Mouse (Mus musculus): ENCODE results near the gene Amn. TPM values are rescaled to one million over a fixed set of nuclear protein-coding genes. Genes with fewer than 3 reads are reported as not detected.

The Amn gene
- polyA plus RNA-seq, 1 experiment: 2.9 TPM

DNA sequence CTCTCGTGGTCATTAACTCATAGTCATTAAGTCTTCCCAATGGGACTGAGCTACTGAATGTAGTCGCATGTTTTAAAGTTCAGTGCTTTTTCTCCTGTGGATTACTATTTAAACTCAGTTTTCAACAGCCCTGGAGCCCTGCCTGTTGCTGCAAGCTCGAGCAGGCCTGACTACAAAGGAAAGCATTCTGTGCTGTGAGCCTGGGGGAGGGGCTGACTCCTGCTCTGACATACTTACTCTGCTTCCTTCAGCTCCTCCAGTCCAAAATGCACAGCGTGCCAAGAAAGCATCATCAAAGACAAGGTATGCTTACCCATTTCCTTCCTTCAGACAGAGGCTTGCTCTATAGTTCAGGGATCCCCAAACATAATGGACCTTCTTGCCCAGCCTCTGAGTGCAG, 32.1 kb upstream of the Amn start:
- H3K27me3 ChIP-seq (replicated peaks): no peaks in the 10 kb centered on the region
- H3K9me3 ChIP-seq: no peaks in the 10 kb centered on the region
- no peak overlapping the region for H3K4me3 ChIP-seq (replicated peaks)
- H3K36me3 ChIP-seq (replicated peaks; ENCODE audit: low read length): peaks cover 95% of the 10 kb centered on the region
- TF ChIP-seq FLI1 (IDR thresholded peaks at IDR 0.05; ENCODE audit: low read length) (no peak), GATA1 (IDR thresholded peaks at IDR 0.05; ENCODE audit: borderline replicate concordance, low read length) (no peak)
- peaks cover 9% of the 10 kb centered on the region for H3K4me1 ChIP-seq

DNA sequence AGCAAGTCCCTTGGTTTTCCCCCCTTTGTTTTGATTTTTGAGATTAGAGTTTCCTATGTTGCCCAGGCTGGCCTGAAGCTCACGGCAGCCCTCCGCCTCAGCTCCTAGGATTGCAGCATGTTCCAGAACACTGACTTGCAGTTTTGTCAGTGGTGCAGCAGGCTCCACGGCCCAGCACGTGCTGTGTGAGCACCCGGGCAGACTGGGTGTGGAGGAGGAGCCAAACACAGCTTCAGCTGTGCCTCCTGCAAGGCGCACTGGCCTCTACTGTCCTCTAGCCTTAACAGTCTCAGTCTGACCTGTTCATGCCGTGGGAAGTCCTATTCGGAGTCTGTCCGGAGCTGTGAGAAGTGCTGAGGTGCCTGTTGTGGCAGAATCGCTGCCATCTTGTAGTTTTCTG, 31.0 kb upstream of the Amn start:
- Histone ChIP-seq H3K36me3 (replicated peaks; ENCODE audit: low read length) (peaks cover 95% of the 10 kb centered on the region), H3K27me3 (replicated peaks) (no peaks in the 10 kb centered on the region), H3K4me3 (replicated peaks) (no peak overlapping the region), H3K4me1 (peaks cover 20% of the 10 kb centered on the region), H3K9me3 (no peaks in the 10 kb centered on the region)
- no peak for TF ChIP-seq FLI1 (IDR thresholded peaks at IDR 0.05; ENCODE audit: low read length)
- no peak for TF ChIP-seq GATA1 (IDR thresholded peaks at IDR 0.05; ENCODE audit: borderline replicate concordance, low read length)

DNA sequence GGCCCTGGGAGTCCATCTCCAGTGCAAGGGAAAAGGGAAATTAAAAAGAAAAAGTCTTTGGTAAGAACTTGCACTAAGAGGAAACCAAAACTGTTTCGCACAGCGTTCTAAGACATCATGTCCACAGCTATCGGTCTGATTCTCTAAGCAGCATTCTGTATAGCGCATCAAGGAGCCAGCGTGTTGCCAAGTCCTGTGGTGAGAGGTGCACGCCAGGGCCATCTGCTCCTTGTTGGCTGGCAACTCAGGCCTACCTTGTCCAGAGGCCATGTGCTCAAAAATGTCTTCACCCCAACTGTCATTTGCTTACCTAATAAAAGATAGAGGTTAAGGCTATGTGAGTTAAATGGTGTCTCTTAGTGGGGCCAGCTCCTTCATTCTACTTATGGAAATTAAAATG, 29.0 kb upstream of the Amn start:
- H3K4me1 ChIP-seq: peaks cover 15% of the 10 kb centered on the region
- no peaks in the 10 kb centered on the region for H3K9me3 ChIP-seq
- TF ChIP-seq GATA1 (IDR thresholded peaks at IDR 0.05; ENCODE audit: borderline replicate concordance, low read length): no peak
- TF ChIP-seq FLI1 (IDR thresholded peaks at IDR 0.05; ENCODE audit: low read length): no peak
- H3K4me3 ChIP-seq (replicated peaks): no peak overlapping the region
- no peaks in the 10 kb centered on the region for H3K27me3 ChIP-seq (replicated peaks)
- peaks cover 96% of the 10 kb centered on the region for H3K36me3 ChIP-seq (replicated peaks; ENCODE audit: low read length)

DNA sequence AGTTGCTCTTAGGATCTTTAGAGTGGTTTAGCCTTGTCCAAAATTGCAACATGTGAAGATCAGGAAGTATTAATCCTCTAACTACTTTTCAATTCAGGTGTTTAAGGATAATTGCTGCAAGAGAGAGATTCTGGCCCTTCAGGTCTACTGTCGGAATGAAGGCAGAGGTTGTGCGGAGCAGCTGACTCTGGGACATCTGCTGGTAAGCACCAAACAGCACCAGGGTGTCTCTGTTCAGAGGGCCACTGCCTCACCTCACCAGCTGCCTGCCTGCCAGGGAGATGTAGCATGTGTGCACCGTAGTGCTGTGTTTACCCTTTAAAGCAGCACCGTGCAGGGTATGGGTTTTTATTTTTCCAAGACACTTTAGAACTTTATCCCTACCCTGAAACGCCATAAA, 28.5 kb upstream of the Amn start:
- H3K36me3 ChIP-seq (replicated peaks; ENCODE audit: low read length): peaks cover 98% of the 10 kb centered on the region

DNA sequence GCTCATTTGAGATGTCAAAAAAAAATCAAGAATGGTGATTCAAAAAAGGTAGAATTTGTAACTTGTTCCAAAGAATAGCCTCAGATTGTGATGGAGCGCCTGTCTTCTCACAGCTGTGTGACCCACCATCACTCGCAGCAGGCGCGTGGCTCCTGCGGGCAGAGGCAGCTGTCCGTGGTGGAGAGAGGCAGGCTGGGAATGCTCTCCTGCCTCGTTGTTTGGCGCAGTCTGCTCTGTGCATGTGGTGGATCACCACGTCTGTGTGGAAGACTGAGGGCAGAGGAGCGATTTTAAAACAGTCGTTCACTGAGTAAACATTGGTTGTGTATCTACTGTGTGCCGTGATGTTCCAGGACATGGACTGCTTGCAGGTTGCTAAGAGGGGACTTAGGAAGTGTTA, 27.2 kb upstream of the Amn start:
- Histone ChIP-seq H3K36me3 (replicated peaks; ENCODE audit: low read length) (peaks cover 98% of the 10 kb centered on the region), H3K4me3 (replicated peaks) (no peak overlapping the region), H3K27me3 (replicated peaks) (no peaks in the 10 kb centered on the region), H3K9me3 (no peaks in the 10 kb centered on the region), H3K4me1 (peaks cover 15% of the 10 kb centered on the region)
- TF ChIP-seq GATA1 (IDR thresholded peaks at IDR 0.05; ENCODE audit: borderline replicate concordance, low read length) (no peak), FLI1 (IDR thresholded peaks at IDR 0.05; ENCODE audit: low read length) (no peak)

More for the DNA sequence above, 28.5 kb upstream of the Amn start:
- TF ChIP-seq GATA1 (IDR thresholded peaks at IDR 0.05; ENCODE audit: borderline replicate concordance, low read length): no peak
- TF ChIP-seq FLI1 (IDR thresholded peaks at IDR 0.05; ENCODE audit: low read length): no peak
- H3K27me3 ChIP-seq (replicated peaks): no peaks in the 10 kb centered on the region
- H3K4me3 ChIP-seq (replicated peaks): no peak overlapping the region
- H3K9me3 ChIP-seq: no peaks in the 10 kb centered on the region
- H3K4me1 ChIP-seq: peaks cover 15% of the 10 kb centered on the region

DNA sequence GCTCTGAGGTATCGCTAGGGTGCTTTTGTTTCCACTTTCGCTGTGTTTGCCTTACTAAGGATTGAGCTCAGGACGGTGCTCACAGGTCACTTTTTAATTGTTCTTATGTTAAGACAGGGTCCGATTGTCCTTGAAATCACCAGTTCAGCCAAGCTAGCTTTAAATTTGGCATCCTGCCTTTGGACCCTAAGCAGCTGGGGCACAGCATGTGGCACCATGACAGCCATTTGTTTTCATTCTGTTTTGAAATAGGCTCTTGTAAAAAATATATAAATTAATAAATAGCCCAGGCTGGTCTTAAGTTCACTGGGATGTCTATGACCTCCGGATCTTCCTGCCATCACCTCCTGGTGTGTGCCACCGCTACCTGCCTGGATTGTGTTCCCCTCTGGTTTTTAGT, 25.8 kb upstream of the Amn start:
- Histone ChIP-seq H3K36me3 (replicated peaks; ENCODE audit: low read length) (peaks cover 98% of the 10 kb centered on the region), H3K9me3 (no peaks in the 10 kb centered on the region), H3K4me3 (replicated peaks) (no peak overlapping the region)

DNA sequence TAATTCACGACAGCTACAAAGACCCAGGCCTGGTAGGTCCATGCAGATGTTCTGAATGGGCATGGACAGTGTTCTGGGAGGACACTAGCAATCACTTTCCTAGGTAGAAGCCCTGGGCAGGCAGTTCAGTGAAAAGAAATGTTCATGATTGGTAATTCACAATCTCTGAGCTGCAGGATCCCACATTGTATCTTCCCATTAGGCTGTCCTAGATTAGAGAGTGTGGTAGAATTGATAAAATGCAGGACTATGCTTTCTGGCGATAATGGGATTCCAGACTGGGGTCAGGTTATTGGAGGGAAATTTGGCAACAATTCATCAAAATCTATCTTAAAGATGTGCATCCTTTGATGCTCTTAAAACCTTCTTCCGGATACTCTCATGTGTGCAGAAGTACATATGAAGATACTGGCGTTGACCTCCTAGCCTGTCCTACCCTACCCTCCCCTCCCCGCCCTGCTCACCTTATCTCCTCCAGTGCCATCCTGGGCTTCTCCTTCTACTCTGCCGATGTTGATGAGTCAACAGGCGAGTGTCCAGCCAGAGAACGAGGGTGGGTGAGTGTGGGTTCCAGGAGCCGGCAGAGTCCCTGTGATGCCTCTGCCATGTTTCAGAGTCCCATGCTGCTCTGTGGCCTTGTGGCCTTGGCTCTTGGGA, 24.0 kb upstream of the Amn start:
- H3K27me3 ChIP-seq (replicated peaks): no peaks in the 10 kb centered on the region
- H3K4me1 ChIP-seq: peaks cover 15% of the 10 kb centered on the region
- peaks cover 99% of the 10 kb centered on the region for H3K36me3 ChIP-seq (replicated peaks; ENCODE audit: low read length)
- no peaks in the 10 kb centered on the region for H3K9me3 ChIP-seq
- no peak overlapping the region for H3K4me3 ChIP-seq (replicated peaks)
- TF ChIP-seq GATA1 (IDR thresholded peaks at IDR 0.05; ENCODE audit: borderline replicate concordance, low read length) (no peak), FLI1 (IDR thresholded peaks at IDR 0.05; ENCODE audit: low read length) (no peak)

More for the DNA sequence above, 25.8 kb upstream of the Amn start:
- H3K27me3 ChIP-seq (replicated peaks): no peaks in the 10 kb centered on the region
- TF ChIP-seq FLI1 (IDR thresholded peaks at IDR 0.05; ENCODE audit: low read length) (no peak), GATA1 (IDR thresholded peaks at IDR 0.05; ENCODE audit: borderline replicate concordance, low read length) (no peak)
- peaks cover 12% of the 10 kb centered on the region for H3K4me1 ChIP-seq

DNA sequence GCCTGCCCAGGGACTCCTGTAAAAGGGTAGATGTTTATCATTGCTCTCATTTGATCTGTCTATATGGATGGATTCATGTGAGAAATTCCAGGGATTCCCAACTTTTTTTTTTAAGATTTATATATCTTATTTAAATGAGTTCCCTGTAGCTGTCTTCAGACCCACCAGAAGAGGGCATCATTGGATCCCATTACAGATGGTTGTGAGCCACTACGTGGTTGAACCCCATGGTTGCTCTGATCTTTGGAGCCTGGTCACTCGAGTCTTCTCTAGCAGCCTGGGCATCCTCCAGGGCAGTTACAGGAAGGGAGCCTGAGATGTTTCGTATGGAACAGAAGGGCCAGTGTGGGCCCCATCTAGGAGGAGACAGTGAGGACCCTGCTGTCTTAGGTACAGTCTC, 21.8 kb upstream of the Amn start:
- H3K9me3 ChIP-seq: no peaks in the 10 kb centered on the region
- peaks cover 98% of the 10 kb centered on the region for H3K36me3 ChIP-seq (replicated peaks; ENCODE audit: low read length)
- H3K27me3 ChIP-seq (replicated peaks): no peaks in the 10 kb centered on the region
- TF ChIP-seq GATA1 (IDR thresholded peaks at IDR 0.05; ENCODE audit: borderline replicate concordance, low read length) (no peak), FLI1 (IDR thresholded peaks at IDR 0.05; ENCODE audit: low read length) (no peak)
- peaks cover 16% of the 10 kb centered on the region for H3K4me1 ChIP-seq
- H3K4me3 ChIP-seq (replicated peaks): no peak overlapping the region

DNA sequence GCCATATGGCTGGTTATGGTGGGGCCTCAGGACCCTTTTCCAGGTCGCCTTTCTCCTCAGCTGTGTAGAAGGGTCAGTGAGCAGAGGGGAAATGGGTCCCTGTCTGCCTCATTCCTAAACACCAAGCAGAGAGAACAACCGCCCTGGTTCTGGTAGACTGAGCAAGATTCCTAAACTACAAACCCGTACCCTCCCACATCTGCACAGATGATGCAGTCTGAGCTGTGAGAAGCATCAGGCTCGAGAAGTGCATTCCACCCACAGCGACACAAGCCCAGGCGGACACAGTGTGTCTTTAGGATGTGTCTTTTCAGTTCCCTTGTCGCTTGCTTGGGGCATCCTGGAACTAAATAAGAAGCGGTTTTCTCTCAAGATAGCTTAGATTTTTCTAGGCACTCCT, 20.8 kb upstream of the Amn start:
- Histone ChIP-seq H3K4me1 (peaks cover 9% of the 10 kb centered on the region), H3K4me3 (replicated peaks) (no peak overlapping the region), H3K9me3 (no peaks in the 10 kb centered on the region), H3K27me3 (replicated peaks) (no peaks in the 10 kb centered on the region), H3K36me3 (replicated peaks; ENCODE audit: low read length) (peaks cover 98% of the 10 kb centered on the region)
- TF ChIP-seq FLI1 (IDR thresholded peaks at IDR 0.05; ENCODE audit: low read length): no peak
- TF ChIP-seq GATA1 (IDR thresholded peaks at IDR 0.05; ENCODE audit: borderline replicate concordance, low read length): no peak

DNA sequence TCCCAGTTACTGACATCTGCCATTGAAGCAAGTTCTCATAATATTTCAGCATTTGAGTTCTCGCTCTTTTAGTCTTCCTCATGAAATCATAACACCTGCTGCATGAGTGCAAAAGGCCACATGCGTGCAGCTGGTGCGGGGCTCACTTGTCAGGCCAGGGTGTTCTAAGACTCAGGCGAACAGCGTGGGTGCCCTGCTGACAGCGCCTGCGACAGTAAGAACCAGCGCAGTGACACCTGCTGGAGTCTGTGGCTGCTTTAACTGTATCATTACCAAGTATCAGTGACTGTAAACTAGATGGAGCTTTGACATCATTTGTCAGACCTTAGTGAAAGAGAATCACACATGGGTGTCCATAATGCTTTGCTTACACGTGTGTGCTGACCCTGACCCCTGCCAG, 19.7 kb upstream of the Amn start:
- peaks cover 98% of the 10 kb centered on the region for H3K36me3 ChIP-seq (replicated peaks; ENCODE audit: low read length)
- TF ChIP-seq FLI1 (IDR thresholded peaks at IDR 0.05; ENCODE audit: low read length): no peak
- no peak for TF ChIP-seq GATA1 (IDR thresholded peaks at IDR 0.05; ENCODE audit: borderline replicate concordance, low read length)
- H3K4me1 ChIP-seq: peaks cover 9% of the 10 kb centered on the region
- no peak overlapping the region for H3K4me3 ChIP-seq (replicated peaks)
- no peaks in the 10 kb centered on the region for H3K27me3 ChIP-seq (replicated peaks)
- H3K9me3 ChIP-seq: no peaks in the 10 kb centered on the region

Measured in megakaryocyte, embryonic 14.5 days (primary cell).